Mouse (Mus musculus) MEL (cell line): Measurements from ENCODE around the gene Tfap2c.

ENCODE experiments used
- CHD1 ChIP-seq: IDR thresholded peaks from 2 replicates; pipeline ENCODE4 v1.6.1; 2012; ENCODE audit warnings: low read depth, mild to moderate bottlenecking, inconsistent platforms, low read length, improper control_type of control experiment
- CHD2 ChIP-seq: IDR thresholded peaks from 2 replicates; pipeline ENCODE4 v1.6.1; 2011; ENCODE audit warnings: low read length, improper control_type of control experiment
- CTCF ChIP-seq, 3 experiments: IDR thresholded peaks in 2 of 3; conservative IDR thresholded peaks in 1 of 3; 2 replicates each; pipeline ENCODE4 v1.5.1; 2011 to 2012; ENCODE audit warnings: low read length in 3 of 3, low read depth in 2 of 3, mild to moderate bottlenecking in 2 of 3, improper control_type of control experiment in 1 of 3, inconsistent platforms in 1 of 3, mixed read lengths in 1 of 3, moderate library complexity in 1 of 3; ENCODE audit not compliant: control insufficient read depth in 1 of 3, insufficient read depth in 1 of 3, poor library complexity in 1 of 3, severe bottlenecking in 1 of 3
- ELF1 ChIP-seq: IDR thresholded peaks from 2 replicates; pipeline ENCODE4 v1.6.1; 2014; ENCODE audit warnings: low read depth, mild to moderate bottlenecking, inconsistent platforms, low read length, improper control_type of control experiment, moderate library complexity
- EP300 ChIP-seq, 2 experiments: IDR thresholded peaks; 2 replicates each; pipeline ENCODE4 v1.6.1; 2011; ENCODE audit warnings: improper control_type of control experiment in 2 of 2, low read length in 2 of 2, low read depth in 1 of 2, mild to moderate bottlenecking in 1 of 2
- GABPA ChIP-seq: IDR thresholded peaks from 2 replicates; pipeline ENCODE4 v1.6.1; 2012; ENCODE audit warnings: low read depth, mild to moderate bottlenecking, inconsistent platforms, low read length, improper control_type of control experiment, moderate library complexity
- HCFC1 ChIP-seq: IDR thresholded peaks from 2 replicates; pipeline ENCODE4 v1.6.1; 2012; ENCODE audit warnings: low read depth, mild to moderate bottlenecking, inconsistent platforms, low read length, improper control_type of control experiment, moderate library complexity
- JUND ChIP-seq: IDR thresholded peaks from 2 replicates; pipeline ENCODE4 v1.6.1; 2011; ENCODE audit warnings: low read depth, mild to moderate bottlenecking, improper control_type of control experiment, low read length
- MYB ChIP-seq: IDR thresholded peaks from 2 replicates; pipeline ENCODE4 v1.6.1; 2011; ENCODE audit warnings: mild to moderate bottlenecking, low read depth, low read length, improper control_type of control experiment
- POLR2A ChIP-seq, 2 experiments: IDR thresholded peaks; 2 replicates each; pipeline ENCODE4 v1.6.1; 2011 to 2012; ENCODE audit warnings: low read length in 2 of 2, mild to moderate bottlenecking in 2 of 2, control low read depth in 1 of 2, improper control_type of control experiment in 1 of 2, low read depth in 1 of 2, moderate library complexity in 1 of 2; ENCODE audit not compliant: control insufficient read depth in 1 of 2, insufficient read depth in 1 of 2, poor library complexity in 1 of 2
- ZNF384 ChIP-seq: IDR thresholded peaks from 2 replicates; pipeline ENCODE4 v1.6.1; 2012; ENCODE audit warnings: low read depth, mild to moderate bottlenecking, inconsistent platforms, low read length, improper control_type of control experiment

- TF ChIP-seq CTCF (IDR thresholded peaks at IDR 0.05 in 2 of 3, conservative IDR thresholded peaks at IDR 0.05 in 1 of 3; ENCODE audit: control insufficient read depth in 1 of 3, insufficient read depth in 1 of 3, low read depth in 2 of 3, low read length in 3 of 3, poor library complexity in 1 of 3, severe bottlenecking in 1 of 3): no peak
- no peak for TF ChIP-seq HCFC1
- no peak for TF ChIP-seq CHD1
- TF ChIP-seq GABPA: no peak
- TF ChIP-seq ELF1: no peak
- no peak for TF ChIP-seq ZNF384
- no peak for TF ChIP-seq POLR2A (IDR thresholded peaks at IDR 0.05; ENCODE audit: control insufficient read depth in 1 of 2, insufficient read depth in 1 of 2, low read depth in 1 of 2, low read length in 2 of 2, poor library complexity in 1 of 2)
- no peak for TF ChIP-seq CHD2
- TF ChIP-seq JUND: no peak
- no peak for TF ChIP-seq MYB
- no peak for TF ChIP-seq EP300 (IDR thresholded peaks at IDR 0.05; ENCODE audit: low read depth in 1 of 2, low read length in 2 of 2)
Observed at GRCm38 (mm10) chr2:172500752-172501316, 48.6 kb upstream of the Tfap2c start.
